Mouse (Mus musculus) cerebellum, postnatal 10 days (tissue): ENCODE results near the gene Sept9.

Source experiments
- DNase-seq, 2 experiments: peaks; one replicate each; pipeline ENCODE4 v3.0.0; 2021; ENCODE audit warnings: mixed read lengths in 2 of 2

Gene Sept9

GRCm38 (mm10) chr11:117349429-117350363, 150.2 kb downstream of the Sept9 start:
- DNase-seq = no peak

DNA sequence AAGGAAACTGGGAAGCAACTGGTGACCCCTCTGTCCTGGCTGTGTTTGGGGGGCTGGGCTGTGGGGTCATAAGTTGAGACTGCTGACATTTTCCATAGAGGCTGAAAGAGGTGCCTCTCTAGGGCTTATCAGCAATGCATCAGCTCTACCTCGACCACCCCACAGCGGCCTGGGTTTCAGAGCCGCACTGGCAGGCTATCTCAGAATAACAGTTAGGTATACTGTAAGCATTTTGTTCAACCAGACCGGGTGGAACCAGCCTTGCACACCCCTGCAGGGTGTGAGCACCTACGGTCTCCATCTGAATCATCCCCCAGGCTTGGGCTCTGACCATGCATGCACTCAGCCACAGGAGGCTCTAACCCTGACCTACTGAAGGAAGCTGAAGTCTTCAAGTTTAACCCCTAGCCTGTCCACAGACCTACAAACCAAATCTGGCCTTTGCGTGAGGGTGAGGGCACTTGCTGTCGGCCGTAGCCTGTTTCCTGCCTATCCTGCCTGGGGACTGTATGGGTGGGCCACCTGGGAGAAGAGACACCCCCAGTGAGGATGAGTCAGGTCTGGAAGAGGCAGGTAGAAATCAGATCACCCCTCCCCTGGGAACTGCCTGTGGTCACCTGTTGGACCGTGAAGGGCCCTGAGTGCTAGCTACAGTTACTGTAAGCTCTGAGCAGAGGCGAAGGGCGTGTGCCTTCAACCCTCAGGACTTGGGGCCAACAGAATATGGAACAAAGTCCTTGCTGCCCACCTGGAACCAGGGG, 151.2 kb downstream of the Sept9 start:
- DNase-seq = no peak

GRCm38 (mm10) chr11:117353126-117353525, 153.7 kb downstream of the Sept9 start:
- no peak for DNase-seq

DNA sequence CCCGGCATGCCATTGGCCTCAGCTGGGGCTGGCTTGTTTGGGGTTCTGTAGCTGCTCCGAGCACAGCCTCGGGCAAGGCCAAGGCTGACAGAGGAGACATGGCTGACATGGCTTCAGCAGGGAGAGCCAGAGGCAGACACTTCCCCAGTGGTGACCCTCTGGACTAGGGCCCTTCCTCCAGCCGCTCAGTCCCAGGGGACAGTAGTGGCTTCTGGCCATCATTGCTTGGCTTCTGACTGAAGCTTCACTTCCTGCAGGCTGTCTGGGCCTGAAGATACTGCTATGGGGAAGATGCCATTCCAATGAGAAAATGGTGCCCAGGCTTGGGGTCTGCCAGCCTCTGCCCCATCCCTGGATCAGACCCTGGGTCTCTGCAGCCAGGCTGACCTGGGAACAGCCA, 154.6 kb downstream of the Sept9 start:
- peak; percentile 58 to 74 for DNase-seq

DNA sequence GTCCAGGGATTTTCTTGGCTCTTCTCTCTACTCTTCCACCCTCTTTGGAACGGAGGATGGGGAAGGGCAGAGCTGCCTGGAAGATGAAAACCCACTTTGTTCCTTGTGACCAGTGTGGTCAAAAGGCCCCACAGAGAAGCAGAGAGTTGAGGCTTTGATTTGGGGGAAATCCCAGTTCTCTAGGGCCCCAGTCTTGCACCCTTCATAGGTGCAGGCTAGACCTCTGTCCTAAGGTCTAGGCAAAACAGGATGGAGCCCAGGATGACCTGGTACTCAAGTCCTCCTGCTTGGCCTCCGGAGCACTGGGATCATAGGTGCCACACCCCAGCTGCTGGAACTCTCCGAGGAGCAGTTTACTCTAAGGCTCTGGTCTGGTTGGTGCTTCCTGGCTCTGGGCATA, 157.5 kb downstream of the Sept9 start:
- no peak for DNase-seq

DNA sequence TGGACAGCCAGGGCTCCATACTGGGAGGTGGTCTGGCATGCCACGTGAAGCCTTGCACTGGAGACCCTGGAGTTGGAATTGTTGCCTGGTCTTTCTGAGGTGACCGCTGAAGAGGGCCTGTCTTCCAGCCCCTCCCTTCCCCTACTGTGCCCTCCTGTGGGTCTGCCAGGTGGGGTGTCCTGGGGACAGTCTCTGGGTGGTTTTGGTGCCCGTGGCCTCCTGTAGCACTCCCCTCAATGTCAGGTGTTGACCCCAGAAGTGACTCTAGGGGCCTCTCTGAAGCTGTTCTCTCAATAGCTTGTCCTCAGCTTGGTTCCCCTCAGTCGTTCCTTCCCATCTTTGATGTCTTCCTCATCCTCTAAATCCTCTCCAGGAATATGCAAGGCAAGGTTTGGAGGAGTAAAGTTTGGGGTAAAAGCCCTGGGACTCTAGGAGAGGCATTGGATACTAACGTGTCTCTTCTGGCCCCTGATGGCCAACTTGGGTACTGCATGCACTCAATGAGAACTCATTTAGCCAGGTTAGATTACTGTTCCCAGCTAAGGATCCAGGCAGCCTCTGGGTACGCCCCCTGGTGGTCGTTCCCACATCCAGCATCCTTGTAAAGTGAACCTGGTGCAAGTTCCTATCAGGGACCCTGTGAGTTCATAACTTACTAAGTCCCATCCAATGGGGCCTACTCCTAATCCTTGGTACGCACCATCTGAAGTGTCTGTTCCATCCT, 158.6 kb downstream of the Sept9 start:
- peak; percentile 97 to 99 for DNase-seq

GRCm38 (mm10) chr11:117359161-117359560, 159.7 kb downstream of the Sept9 start:
- no peak for DNase-seq

DNA sequence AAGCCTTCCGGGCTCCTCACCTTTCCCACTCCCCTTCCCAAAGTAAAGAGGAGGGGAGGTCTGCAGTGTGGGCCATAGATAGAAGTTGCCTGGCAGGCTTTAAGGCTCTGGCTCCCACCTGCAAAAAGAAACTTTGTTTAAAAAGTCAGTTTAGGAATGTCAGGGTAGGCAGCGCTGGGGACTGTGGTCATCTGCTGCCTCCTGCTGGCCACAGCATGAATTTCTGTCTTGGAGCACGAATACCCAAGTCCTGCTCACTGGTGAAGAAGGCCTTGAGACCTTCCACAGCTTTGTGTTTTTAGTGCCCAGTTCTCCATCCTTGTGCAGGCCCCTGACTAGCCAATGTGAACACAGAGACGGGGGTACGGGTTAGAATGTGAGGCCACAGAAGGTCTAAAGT, 160.4 kb downstream of the Sept9 start:
- peak; percentile 83 to 86 for DNase-seq

GRCm38 (mm10) chr11:117360561-117360960, 161.1 kb downstream of the Sept9 start:
- DNase-seq = no peak

DNA sequence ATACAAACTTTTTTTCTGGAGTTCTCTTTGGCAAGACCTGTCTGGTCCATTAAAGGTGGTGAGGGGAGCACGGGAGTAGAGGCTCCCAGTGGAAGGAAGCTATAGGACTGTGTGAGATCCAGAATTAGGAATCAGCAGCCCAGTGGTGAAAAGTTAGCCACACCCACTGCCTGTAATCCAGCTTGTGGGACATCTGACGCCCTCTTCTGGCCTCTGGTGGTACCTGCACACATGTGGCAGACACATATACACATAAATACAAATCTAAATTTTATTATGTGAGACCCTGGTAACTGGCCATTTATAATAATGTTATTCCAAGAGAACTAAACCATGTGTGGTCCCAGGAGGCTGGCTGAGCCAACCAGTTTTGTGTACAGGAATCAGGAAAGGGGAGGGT, 162.8 kb downstream of the Sept9 start:
- DNase-seq = no peak

DNA sequence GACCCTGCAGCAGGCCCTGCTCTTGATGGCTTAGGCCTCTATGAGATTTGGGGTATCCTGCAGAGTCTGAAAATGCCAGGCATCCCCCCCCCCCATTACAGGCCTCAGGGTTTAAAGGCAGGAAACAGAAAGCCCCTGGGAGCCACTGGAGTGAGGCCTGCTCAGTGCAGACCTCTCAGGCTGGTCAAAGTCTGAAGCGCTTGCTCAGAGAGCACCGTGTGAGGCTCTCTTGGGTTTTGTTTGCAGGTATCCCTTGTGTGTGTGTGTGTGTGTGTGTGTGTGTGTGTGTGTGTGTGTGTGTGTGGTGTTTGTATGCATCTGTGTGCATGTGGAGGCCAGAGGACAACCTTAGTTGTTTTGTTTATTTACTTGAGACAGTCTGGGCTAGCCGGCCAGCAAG, 164.5 kb downstream of the Sept9 start:
- no peak for DNase-seq

- peak; percentile 78 to 82 for DNase-seq
These were observed 167.0 kb downstream of the Sept9 start for GRCm38 (mm10) chr11:117366426-117366825.

- no peak for DNase-seq
These were observed 167.4 kb downstream of the Sept9 start for GRCm38 (mm10) chr11:117366861-117367357.

DNA sequence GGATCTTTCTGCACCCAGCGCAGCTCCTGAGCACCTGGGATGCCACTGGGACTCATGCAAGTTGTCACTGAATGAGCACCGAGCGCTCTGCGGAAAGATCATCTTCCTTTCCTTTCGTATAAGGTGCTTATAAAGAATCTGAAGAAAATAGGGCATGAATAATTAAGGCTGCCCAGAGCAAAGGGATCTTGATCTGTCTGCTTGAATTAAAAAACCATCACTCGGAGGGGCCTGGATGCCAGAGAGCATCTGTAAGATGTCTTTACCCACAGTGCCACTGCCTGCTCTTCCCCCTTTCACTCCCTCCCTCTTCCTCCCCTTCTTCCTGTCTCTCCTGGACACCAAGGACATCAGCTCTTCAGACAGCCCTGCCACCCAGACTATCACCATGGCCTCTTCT, 168.5 kb downstream of the Sept9 start:
- DNase-seq = no peak

- no peak for DNase-seq
These were observed 169.9 kb downstream of the Sept9 start for GRCm38 (mm10) chr11:117369347-117369746.

GRCm38 (mm10) chr11:117370262-117370850, 170.9 kb downstream of the Sept9 start:
- no peak for DNase-seq

- DNase-seq = no peak
These were observed 173.1 kb downstream of the Sept9 start for GRCm38 (mm10) chr11:117372537-117372936.

GRCm38 (mm10) chr11:117373195-117373594, 173.7 kb downstream of the Sept9 start:
- DNase-seq = peak; percentile 65

GRCm38 (mm10) chr11:117373870-117374269, 174.4 kb downstream of the Sept9 start:
- no peak for DNase-seq

GRCm38 (mm10) chr11:117374288-117374687, 174.8 kb downstream of the Sept9 start:
- no peak for DNase-seq

- DNase-seq = no peak
These were observed 180.3 kb downstream of the Sept9 start for GRCm38 (mm10) chr11:117379774-117380173.

GRCm38 (mm10) chr11:117384235-117384634, 184.8 kb downstream of the Sept9 start:
- no peak for DNase-seq

GRCm38 (mm10) chr11:117384897-117385296, 185.4 kb downstream of the Sept9 start:
- DNase-seq = peak; percentile 97
